Mouse (Mus musculus) urinary bladder, postnatal 25 days (tissue): Measurements from ENCODE around the gene Taf1d.
"Not testable (repeated sequence)": the region's sequence is repeated elsewhere in the genome, so short reads cannot be mapped to it uniquely, and the experiment has no call there.

Experiments used
- DNase-seq: peaks from one replicate; pipeline ENCODE4 v3.0.0; 2022; ENCODE audit warnings: low spot score

The Taf1d gene

GRCm38 (mm10) chr9:15305503-15306397 is at the start of gene Taf1d:
Taf1d (plus strand) TSS chr9:15306214.
- DNase-seq, result peak; percentile 99

GRCm38 (mm10) chr9:15256214-15256613 is 49.8 kb upstream of the Taf1d start:
- no peak for DNase-seq

GRCm38 (mm10) chr9:15261980-15262379 is 44.0 kb upstream of the Taf1d start:
- no peak for DNase-seq

- DNase-seq, result no peak
These were observed 42.5 kb upstream of the Taf1d start for GRCm38 (mm10) chr9:15263487-15263886.

DNA sequence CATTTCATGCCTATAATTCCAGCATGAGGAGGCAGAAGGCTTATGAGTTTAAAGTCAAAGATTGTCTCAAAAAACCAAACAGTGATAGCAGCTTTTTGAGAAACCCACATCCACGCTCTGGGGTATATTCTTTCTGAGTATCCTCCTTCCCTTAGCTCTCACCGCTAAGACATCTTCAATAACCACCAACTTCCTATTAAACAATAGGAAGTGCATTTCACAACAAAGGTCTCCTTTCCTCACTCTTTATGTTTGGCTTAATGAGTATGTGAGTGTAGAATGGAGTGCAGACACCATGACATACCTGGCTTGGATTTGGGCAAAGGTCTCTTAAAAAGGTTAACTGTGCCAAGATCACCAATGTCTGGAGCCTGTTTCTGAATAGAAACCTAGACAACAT is 32.0 kb upstream of the Taf1d start:
- DNase-seq, result no peak

DNA sequence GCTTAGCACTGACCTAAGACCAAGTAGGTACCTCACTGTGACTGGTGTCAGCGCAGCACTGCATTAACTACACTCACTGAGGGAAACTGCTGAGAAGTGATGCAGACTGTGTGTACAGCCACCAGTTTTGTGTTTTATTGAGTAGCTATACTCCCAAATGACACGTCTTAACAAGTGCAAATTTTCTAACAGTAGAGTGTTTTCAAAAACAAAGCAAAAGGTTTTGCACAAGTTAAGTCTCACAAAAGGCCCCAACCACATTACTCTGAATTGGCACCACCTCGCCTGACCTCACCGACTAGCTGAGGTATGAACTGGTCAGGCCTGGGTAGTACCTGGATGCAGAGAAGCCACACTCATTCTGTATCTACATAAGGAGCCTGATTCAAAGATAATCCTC is 29.2 kb upstream of the Taf1d start:
- no peak for DNase-seq

DNA sequence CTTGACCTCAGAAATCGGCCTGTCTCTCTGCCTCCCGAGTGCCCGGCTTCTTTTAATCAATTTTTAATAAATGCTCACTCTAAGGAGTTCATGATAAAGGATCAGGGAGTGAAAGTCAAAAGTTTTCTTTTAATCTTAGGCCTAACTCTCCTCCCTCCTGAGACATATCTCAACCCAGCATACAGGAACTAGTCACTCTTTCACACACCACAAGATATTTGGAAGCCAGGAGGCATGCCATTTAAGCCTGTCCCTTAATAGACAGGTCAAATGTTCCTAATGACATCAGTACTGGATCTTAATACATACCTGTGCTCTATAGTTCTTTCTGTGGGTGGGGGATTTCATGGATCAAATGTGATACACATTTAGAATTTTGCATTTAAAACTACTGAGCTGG is 27.7 kb upstream of the Taf1d start:
- DNase-seq, result no peak

DNA sequence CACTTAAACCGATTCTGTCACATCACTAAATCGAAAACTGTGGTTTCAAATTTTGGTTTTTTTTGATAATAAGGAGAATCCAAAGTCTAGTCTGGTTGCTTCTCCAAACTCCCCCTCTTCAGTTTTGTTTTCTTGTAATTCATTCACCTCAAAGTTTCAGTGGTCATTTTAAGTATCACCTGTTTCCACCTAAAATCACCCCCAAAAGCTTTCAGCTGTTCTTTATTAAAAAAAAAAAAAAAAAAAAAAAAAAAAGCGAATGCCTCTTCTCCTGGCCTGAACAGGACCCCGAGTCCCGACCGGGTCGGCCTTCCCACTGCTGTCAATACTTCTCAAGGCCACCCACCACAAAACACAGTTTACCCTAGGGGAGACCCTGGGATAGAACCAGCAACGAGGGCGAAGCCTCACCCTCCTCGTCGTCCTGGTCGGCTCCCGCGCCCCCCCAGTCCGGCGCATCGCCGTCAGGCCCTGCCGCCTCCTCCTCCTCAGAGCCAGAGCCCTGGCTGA is 26.8 kb upstream of the Taf1d start:
- DNase-seq, result no peak

- peak; percentile 85 for DNase-seq
These were observed 26.1 kb upstream of the Taf1d start, which contains the start of gene Med17 for GRCm38 (mm10) chr9:15279649-15280490. Med17 (minus strand) TSS chr9:15279931.

- DNase-seq, result no peak
These were observed 25.5 kb upstream of the Taf1d start for GRCm38 (mm10) chr9:15280491-15280879.

- DNase-seq, result no peak
These were observed 20.6 kb upstream of the Taf1d start for GRCm38 (mm10) chr9:15285443-15285842.

DNA sequence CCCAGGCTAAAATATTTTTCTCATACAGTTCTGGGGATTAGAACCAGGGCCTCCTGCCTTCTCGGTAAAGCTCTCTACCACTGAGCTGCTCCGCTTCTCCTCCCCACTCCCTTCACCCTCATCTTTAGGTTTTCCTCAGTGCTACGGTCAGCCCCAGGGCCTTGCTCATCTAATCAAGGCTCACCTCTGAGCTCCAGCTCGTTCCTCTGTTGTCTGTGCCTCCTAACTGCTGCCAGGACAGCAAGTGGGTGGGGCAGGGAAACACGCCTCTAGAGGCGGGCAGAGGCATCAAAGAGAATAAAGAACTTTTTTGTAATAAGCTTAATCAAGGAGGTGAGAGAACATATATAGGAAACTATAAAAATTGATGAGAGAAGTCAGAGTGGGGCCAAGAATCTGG is 18.2 kb upstream of the Taf1d start:
- DNase-seq, result no peak

DNA sequence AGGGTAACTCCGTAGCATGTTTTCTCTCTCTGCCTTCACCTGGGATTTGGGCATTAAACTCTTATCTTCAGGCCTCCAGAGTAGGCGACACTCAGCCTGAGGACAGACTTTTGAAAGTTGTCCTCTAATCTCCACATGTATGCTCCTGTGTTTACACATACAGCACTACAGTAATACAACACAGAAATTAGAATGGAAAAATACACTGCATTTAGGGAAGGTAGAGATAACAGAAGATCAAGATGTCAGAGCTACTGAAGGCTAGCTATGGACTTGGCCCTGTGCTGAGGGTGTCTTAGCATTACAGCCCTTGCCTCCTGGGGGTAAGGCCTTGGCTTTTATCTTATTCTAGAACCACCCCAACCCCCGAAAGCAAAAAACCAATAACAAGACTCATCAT is 17.6 kb upstream of the Taf1d start:
- DNase-seq, result no peak

DNA sequence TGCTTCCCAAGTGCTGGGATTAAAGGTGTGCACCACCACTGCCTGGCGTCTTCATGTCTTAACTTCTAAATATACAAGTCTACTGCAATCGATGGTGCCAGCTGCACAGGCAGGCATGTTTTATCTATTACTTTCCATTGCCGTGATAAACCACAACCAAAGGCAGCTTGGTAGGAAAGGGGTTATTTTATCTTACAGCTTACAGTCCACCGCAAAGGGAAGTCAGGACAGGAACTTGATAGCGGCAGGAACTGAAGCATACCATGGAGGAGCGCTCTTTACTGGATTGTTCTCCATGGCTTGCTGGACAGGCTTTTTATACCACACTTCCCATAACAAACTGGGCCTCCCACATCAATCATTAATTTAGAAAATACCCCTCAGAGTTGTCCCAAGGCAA is 16.8 kb upstream of the Taf1d start:
- DNase-seq, result no peak

DNA sequence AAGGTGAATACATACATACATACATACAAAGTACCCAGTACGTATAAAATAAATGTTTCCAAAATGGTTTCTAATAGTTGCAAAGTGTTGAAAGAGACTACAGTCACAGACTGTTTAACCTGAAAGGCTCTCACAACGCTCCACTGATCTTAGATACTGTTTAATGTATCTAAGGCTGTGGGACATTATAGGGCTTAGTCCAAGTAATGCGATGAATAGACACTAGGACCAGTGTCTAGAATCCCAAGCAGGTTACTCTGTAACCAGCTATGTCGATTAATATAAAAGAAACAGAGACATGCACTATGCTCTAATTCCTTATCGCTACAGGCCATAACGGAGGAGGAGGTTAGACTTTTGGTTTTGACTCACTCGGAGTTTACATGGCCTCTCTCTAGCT is 8.9 kb upstream of the Taf1d start:
- DNase-seq, result no peak

GRCm38 (mm10) chr9:15298451-15298850 is 7.6 kb upstream of the Taf1d start:
- no peak for DNase-seq

DNA sequence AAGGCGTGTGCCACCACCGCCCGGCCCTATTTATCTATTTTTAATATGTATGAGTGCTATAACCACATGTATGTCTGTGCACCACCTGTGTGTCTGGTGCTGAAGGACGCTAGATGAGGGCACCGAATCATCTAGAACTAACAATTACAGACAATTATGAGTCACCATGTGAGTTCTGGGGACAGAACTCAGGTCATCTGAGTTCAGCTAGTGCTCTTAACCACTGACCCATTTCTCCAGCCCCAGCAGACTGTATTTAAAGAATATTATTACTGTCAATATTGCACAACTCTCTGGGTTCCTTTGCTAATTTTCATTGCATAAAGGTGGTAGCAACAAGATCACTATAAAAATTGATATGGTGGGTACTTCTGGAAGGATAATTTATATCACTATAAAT is 6.0 kb upstream of the Taf1d start:
- no peak for DNase-seq

GRCm38 (mm10) chr9:15301399-15301798 is 4.6 kb upstream of the Taf1d start:
- no peak for DNase-seq

DNA sequence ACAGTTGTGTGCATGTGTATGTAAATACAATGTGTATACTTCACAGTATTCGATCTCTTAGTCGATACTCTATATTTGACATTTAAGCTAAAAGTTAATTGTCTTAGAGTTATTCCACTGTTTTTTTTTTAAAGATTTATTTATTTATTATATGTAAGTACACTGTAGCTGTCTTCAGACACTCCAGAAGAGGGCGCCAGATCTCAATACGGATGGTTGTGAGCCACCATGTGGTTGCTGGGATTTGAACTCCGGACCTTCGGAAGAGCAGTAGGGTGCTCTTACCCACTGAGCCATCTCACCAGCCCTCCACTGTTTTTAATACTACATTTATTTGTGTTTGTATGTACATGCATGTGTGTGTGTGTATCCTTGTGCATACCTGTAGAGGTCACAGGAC is 4.0 kb upstream of the Taf1d start:
- not testable (repeated sequence) for DNase-seq

DNA sequence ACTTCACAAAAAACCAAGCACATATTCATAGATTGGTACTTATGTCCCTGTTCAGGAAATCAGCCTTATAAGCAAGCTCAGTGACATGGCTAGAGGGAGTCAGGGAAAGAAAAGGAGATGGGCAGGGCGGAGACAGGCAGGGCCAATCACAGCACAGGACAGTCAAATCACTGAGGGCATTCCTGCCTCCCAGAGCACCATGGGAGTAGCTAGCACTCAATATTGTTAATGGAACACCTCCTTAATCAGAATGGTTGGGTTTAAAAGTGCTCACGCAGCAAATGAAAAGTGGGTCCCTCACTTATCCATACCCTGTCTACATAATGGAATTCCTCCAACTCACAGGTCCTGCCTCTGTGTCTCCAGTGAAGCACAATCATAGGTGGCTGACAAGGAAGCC is 3.1 kb upstream of the Taf1d start:
- no peak for DNase-seq

GRCm38 (mm10) chr9:15306398-15307119 is 545 bp downstream of the Taf1d start, which contains the start of gene 4931406C07Rik:
4931406C07Rik (minus strand) TSS chr9:15306448.
- DNase-seq, result no peak

DNA sequence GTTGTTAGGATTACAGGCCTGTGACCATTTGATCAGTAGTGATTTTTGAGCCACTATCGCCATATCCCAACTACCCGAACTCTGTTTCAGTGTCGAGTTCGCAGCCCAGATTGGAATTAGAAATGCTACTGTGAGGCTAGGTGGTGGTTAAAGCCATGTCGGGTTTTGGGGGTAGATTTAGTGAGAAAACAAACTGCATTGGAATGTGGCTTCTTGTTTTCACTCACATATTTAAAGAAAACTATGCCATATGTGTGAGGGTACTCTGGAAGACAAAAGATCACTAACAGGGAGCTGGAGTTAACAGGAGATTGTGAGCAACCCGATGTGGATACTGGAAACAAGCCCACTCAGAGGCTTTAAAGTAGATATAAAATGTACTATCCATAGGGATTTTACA is 1.2 kb downstream of the Taf1d start:
- DNase-seq, result no peak
